Mouse (Mus musculus): Measurements from ENCODE around the gene Pld2. TPM values are rescaled to one million over a fixed set of nuclear protein-coding genes. Genes with fewer than 3 reads are reported as not detected.
"Not testable (repeated sequence)": the region's sequence is repeated elsewhere in the genome, so short reads cannot be mapped to it uniquely, and the experiment has no call there.

The Pld2 gene
- polyA plus RNA-seq, 1 experiment from 2014 or later = 10.8 TPM

DNA sequence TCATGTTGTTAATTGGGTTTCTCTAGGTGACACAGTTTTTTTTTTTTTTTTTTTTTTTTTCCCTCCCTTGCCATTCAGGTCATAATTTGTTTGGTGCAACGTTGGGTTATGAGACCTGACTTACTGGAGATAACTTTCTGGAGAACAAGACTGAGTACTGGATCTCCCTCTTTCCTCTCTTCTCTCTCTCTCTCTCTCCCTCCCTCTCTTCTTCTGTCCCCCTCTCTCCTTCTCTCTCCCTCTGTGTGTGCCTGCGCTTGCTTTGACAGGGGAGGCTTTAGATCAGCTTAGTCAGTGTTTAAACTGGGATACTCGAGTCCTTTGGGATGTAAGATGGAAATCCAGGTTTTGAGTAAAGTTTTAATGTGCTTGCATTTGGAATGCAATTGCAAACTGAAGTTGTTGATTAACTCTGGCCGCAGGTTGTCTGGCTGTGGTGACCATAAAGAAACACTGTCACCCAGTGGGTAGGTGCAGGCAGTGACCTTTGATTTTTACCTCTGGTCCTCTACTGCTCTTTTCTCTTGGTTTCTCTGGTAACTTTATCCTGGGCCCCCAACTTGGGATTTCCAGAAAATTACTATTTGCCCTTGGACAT lies 24.5 kb downstream of the Pld2 start:
- Histone ChIP-seq H3K9ac (replicated peaks; ENCODE audit: low read depth) (no peak overlapping the region; the same call in 1 of the 2 replicates), H3K4me3 (ENCODE audit: low read depth, low read length) (peak overlapping the region; percentile 85; the same call in 1 of the 2 replicates), H3K4me1 (ENCODE audit: insufficient read depth, low read depth, low read length) (peaks cover 7% of the 10 kb centered on the region; the same call in 1 of the 2 replicates), H3K9me3 (ENCODE audit: low read length) (no peaks in the 10 kb centered on the region), H3K27ac (ENCODE audit: low read length) (peak overlapping the region; percentile 88), H3K27me3 (replicated peaks; ENCODE audit: insufficient read depth, low read length) (no peaks in the 10 kb centered on the region), H3K4me2 (replicated peaks; ENCODE audit: low read depth, low read length) (peak overlapping the region; percentile 95), H3K36me3 (ENCODE audit: insufficient read depth, low read length) (no peaks in the 10 kb centered on the region)
- TF ChIP-seq EP300 (IDR thresholded peaks at IDR 0.05) = no peak
- TF ChIP-seq CTCF (IDR thresholded peaks at IDR 0.05) = no peak
- no peak for DNase-seq (ENCODE audit: low spot score)
- 23% methylated on average over 4 of the region's 4 CpGs for WGBS
- no peak for ATAC-seq

DNA sequence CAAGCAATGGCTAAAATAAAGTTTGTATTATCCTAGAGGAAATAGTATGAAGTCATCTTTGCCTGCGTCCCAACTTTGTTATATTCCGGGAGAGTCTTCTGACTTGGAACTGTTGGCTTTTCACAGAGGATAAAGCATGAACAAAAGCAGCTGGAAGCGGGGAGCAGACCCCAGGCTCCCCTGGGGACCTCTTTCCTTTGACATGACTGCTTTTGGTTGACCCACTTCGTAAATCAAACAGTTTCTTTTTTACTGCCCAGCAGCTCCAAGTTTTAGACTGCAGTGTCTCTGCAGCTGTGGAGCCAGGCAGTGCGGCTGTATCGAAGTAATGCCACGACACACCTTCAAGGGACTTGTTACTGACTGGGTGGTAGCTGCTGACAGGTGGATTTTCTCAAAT lies 26.7 kb downstream of the Pld2 start:
- Histone ChIP-seq H3K9ac (replicated peaks; ENCODE audit: low read depth) (no peak overlapping the region), H3K36me3 (ENCODE audit: insufficient read depth, low read length) (no peaks in the 10 kb centered on the region), H3K27ac (ENCODE audit: low read length) (no peak overlapping the region), H3K9me3 (ENCODE audit: low read length) (no peaks in the 10 kb centered on the region), H3K4me1 (ENCODE audit: insufficient read depth, low read depth, low read length) (peaks cover 7% of the 10 kb centered on the region; the same call in 1 of the 2 replicates), H3K27me3 (replicated peaks; ENCODE audit: insufficient read depth, low read length) (no peaks in the 10 kb centered on the region), H3K4me2 (replicated peaks; ENCODE audit: low read depth, low read length) (no peak overlapping the region), H3K4me3 (ENCODE audit: low read depth, low read length) (no peak overlapping the region)
- DNase-seq (ENCODE audit: low spot score) (no peak), ATAC-seq (no peak)
- TF ChIP-seq CTCF (IDR thresholded peaks at IDR 0.05) (no peak), EP300 (IDR thresholded peaks at IDR 0.05) (no peak)
- 65% methylated on average over 7 of the region's 7 CpGs for WGBS

DNA sequence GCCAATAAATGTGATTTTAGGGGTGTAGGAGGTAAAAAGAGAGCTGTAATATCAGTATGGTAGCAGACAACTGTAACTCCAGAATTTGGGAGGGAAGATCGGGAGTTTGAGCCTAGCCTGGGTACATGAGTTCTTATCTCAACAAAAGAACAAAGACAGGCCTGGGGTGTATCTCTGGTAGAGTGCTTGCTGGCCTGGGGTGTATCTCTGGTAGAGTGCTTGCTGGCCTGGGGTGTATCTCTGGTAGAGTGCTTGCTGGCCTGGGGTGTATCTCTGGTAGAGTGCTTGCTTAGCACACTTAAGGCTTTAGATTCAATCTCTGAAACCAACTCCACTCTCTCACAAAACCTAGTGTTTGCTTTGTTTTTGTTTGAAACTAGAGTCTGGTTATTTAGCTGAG lies 30.8 kb downstream of the Pld2 start:
- not testable (repeated sequence) for H3K9ac ChIP-seq (replicated peaks; ENCODE audit: low read depth); H3K4me1 ChIP-seq (ENCODE audit: insufficient read depth, low read depth, low read length); H3K27me3 ChIP-seq (replicated peaks; ENCODE audit: insufficient read depth, low read length); ATAC-seq; H3K4me3 ChIP-seq (ENCODE audit: low read depth, low read length); H3K36me3 ChIP-seq (ENCODE audit: insufficient read depth, low read length); H3K27ac ChIP-seq (ENCODE audit: low read length); H3K9me3 ChIP-seq (ENCODE audit: low read length); H3K4me2 ChIP-seq (replicated peaks; ENCODE audit: low read depth, low read length); DNase-seq (ENCODE audit: low spot score)
- WGBS = 83% methylated on average over 1 of the region's 1 CpGs

DNA sequence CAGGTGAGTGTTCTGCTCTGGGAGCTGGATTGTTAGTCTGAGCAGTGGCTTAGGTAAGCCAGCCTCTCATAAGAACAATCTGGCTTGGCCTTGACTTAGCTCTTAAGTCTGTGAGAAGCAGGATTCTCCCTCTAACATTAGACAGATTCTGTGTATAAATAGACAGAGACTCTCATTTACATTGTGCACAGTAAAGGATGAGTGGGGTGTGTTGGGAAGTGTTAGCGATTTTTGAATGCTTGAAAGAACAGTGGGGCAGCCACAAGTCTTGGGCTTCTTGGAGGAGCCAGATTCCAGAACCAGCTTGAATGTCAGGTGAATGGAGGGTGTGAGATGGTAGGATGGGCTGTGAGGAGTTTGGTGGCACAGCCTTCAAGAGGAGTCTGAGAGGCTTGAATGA lies 31.8 kb downstream of the Pld2 start:
- Histone ChIP-seq H3K27me3 (replicated peaks; ENCODE audit: insufficient read depth, low read length) (no peaks in the 10 kb centered on the region), H3K36me3 (ENCODE audit: insufficient read depth, low read length) (no peaks in the 10 kb centered on the region), H3K9ac (replicated peaks; ENCODE audit: low read depth) (no peak overlapping the region), H3K4me1 (ENCODE audit: insufficient read depth, low read depth, low read length) (no peaks in the 10 kb centered on the region; the same call in 1 of the 2 replicates), H3K4me3 (ENCODE audit: low read depth, low read length) (no peak overlapping the region), H3K4me2 (replicated peaks; ENCODE audit: low read depth, low read length) (no peak overlapping the region), H3K9me3 (ENCODE audit: low read length) (no peaks in the 10 kb centered on the region), H3K27ac (ENCODE audit: low read length) (no peak overlapping the region)
- 67% methylated on average over 1 of the region's 1 CpGs for WGBS
- no peak for ATAC-seq
- DNase-seq (ENCODE audit: low spot score) = no peak
- TF ChIP-seq EP300 (IDR thresholded peaks at IDR 0.05) = no peak
- TF ChIP-seq CTCF (IDR thresholded peaks at IDR 0.05) = no peak

DNA sequence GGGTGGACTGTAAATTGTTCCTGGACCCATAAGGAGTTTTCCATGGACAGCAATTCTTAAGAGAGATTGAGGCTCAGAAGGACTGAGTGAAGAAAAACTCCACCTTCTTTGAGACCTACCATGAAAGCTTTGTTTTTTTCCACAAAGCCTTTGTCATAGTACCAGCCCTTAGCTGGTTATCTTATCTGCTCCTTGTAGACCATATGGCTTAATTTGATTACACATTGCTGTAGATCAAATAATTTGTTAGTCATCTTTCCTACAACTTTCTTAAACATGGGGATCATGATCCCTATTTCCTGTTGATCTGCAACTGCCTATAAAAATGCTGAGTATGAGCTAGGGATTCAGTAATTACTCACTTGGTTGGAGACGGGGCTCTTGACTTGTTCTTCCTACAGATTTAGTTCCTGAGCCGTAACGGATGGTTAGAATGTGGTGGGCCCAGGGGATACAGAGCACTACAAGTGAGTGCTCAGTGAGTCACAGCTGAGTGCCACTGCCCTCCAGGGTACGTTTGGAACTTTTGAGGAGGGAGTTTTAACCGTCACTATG lies 32.6 kb downstream of the Pld2 start:
- Histone ChIP-seq H3K27ac (ENCODE audit: low read length) (no peak overlapping the region), H3K27me3 (replicated peaks; ENCODE audit: insufficient read depth, low read length) (no peaks in the 10 kb centered on the region), H3K4me3 (ENCODE audit: low read depth, low read length) (no peak overlapping the region), H3K4me2 (replicated peaks; ENCODE audit: low read depth, low read length) (no peak overlapping the region), H3K4me1 (ENCODE audit: insufficient read depth, low read depth, low read length) (no peaks in the 10 kb centered on the region; the same call in 1 of the 2 replicates), H3K9me3 (ENCODE audit: low read length) (no peaks in the 10 kb centered on the region), H3K36me3 (ENCODE audit: insufficient read depth, low read length) (no peaks in the 10 kb centered on the region), H3K9ac (replicated peaks; ENCODE audit: low read depth) (no peak overlapping the region)
- DNase-seq (ENCODE audit: low spot score) (no peak), ATAC-seq (no peak)
- TF ChIP-seq EP300 (IDR thresholded peaks at IDR 0.05) = no peak
- TF ChIP-seq CTCF (IDR thresholded peaks at IDR 0.05) = no peak
- WGBS = 31% methylated on average over 5 of the region's 5 CpGs

DNA sequence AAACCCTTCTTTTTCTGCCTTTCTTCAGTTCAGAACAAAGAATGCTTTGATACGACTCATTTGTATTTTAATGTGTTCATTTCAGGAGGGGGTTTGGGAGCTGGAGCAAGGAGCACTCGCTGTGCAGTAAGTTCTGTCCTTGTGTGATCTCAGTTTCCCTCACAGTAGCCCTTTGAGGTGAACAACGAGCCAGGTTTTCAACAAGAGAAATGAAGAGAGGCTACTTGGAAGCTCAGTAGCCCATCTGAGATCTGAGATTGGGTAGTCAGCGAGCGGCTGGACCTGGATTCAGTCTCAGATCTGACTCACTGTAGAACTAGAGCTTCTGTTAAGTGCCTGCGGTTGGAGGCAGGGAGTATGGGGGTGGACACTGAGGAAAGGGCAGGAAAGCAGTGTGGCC lies 34.0 kb downstream of the Pld2 start:
- Histone ChIP-seq H3K27ac (ENCODE audit: low read length) (no peak overlapping the region), H3K4me2 (replicated peaks; ENCODE audit: low read depth, low read length) (no peak overlapping the region), H3K4me3 (ENCODE audit: low read depth, low read length) (no peak overlapping the region), H3K27me3 (replicated peaks; ENCODE audit: insufficient read depth, low read length) (no peaks in the 10 kb centered on the region), H3K9ac (replicated peaks; ENCODE audit: low read depth) (no peak overlapping the region), H3K36me3 (ENCODE audit: insufficient read depth, low read length) (no peaks in the 10 kb centered on the region), H3K4me1 (ENCODE audit: insufficient read depth, low read depth, low read length) (peaks cover 11% of the 10 kb centered on the region; the same call in 1 of the 2 replicates), H3K9me3 (ENCODE audit: low read length) (no peaks in the 10 kb centered on the region)
- ATAC-seq (no peak), DNase-seq (ENCODE audit: low spot score) (no peak)
- WGBS = 75% methylated on average over 6 of the region's 6 CpGs
- TF ChIP-seq EP300 (IDR thresholded peaks at IDR 0.05) (no peak), CTCF (IDR thresholded peaks at IDR 0.05) (no peak)
